Mouse (Mus musculus): ENCODE measurements around the gene Kctd2.

GRCm38 (mm10) chr11:115374695-115375425, 45.1 kb upstream of the Kctd2 start:
- TF ChIP-seq CTCF (conservative IDR thresholded peaks at IDR 0.05; ENCODE audit: insufficient read depth, insufficient read length, low read depth, low read length), result no peak
- no peak for TF ChIP-seq POLR2A (IDR thresholded peaks at IDR 0.05; ENCODE audit: low read depth, low read length)
